Mouse (Mus musculus): Measurements from ENCODE around the gene Cstf1. TPM values are rescaled to one million over a fixed set of nuclear protein-coding genes. Genes with fewer than 3 reads are reported as not detected.

The Cstf1 gene
- total RNA-seq (2022), result 10 to 100 TPM; 16.6 to 20.2 (median 19.3) TPM

- peak; percentile 89 to 90 for DNase-seq (ENCODE audit: low spot score in 2 of 2)
Observed at GRCm38 (mm10) chr2:172370411-172371223, at the start of gene Cstf1, which contains the start of gene Aurka. Gene Cstf1 (plus strand): TSS chr2:172370681. Gene Aurka (minus strand): TSS chr2:172370535.

- DNase-seq (ENCODE audit: low spot score in 2 of 2), result no peak
Observed at GRCm38 (mm10) chr2:172320878-172321277, 49.6 kb upstream of the Cstf1 start.

- no peak for DNase-seq (ENCODE audit: low spot score in 2 of 2)
Observed at GRCm38 (mm10) chr2:172328248-172328647, 42.2 kb upstream of the Cstf1 start.

GRCm38 (mm10) chr2:172329179-172329578 is 41.3 kb upstream of the Cstf1 start:
- DNase-seq (ENCODE audit: low spot score in 2 of 2), result no peak

GRCm38 (mm10) chr2:172338206-172338942 is 32.1 kb upstream of the Cstf1 start:
- DNase-seq (ENCODE audit: low spot score in 2 of 2), result no peak

GRCm38 (mm10) chr2:172340936-172341335 is 29.5 kb upstream of the Cstf1 start:
- no peak for DNase-seq (ENCODE audit: low spot score in 2 of 2)

GRCm38 (mm10) chr2:172341606-172342005 is 28.9 kb upstream of the Cstf1 start:
- no peak for DNase-seq (ENCODE audit: low spot score in 2 of 2)

- no peak for DNase-seq (ENCODE audit: low spot score in 2 of 2)
Observed at GRCm38 (mm10) chr2:172343751-172344150, 26.7 kb upstream of the Cstf1 start.

- no peak for DNase-seq (ENCODE audit: low spot score in 2 of 2)
Observed at GRCm38 (mm10) chr2:172344669-172345068, 25.8 kb upstream of the Cstf1 start.

- peak; percentile 97 for DNase-seq (ENCODE audit: low spot score in 2 of 2)
Observed at GRCm38 (mm10) chr2:172345258-172345738, 25.2 kb upstream of the Cstf1 start, which contains the start of gene Fam210b. Gene Fam210b (plus strand): TSS chr2:172345565.

GRCm38 (mm10) chr2:172346034-172346929 is 24.2 kb upstream of the Cstf1 start:
- peak; percentile 23 to 45 for DNase-seq (ENCODE audit: low spot score in 2 of 2)

- no peak for DNase-seq (ENCODE audit: low spot score in 2 of 2)
Observed at GRCm38 (mm10) chr2:172346933-172347611, 23.4 kb upstream of the Cstf1 start.

GRCm38 (mm10) chr2:172348297-172348950 is 22.1 kb upstream of the Cstf1 start:
- DNase-seq (ENCODE audit: low spot score in 2 of 2), result no peak

GRCm38 (mm10) chr2:172349776-172350175 is 20.7 kb upstream of the Cstf1 start:
- no peak for DNase-seq (ENCODE audit: low spot score in 2 of 2)

- DNase-seq (ENCODE audit: low spot score in 2 of 2), result no peak
Observed at GRCm38 (mm10) chr2:172350773-172351172, 19.7 kb upstream of the Cstf1 start.

- no peak for DNase-seq (ENCODE audit: low spot score in 2 of 2)
Observed at GRCm38 (mm10) chr2:172353218-172353617, 17.3 kb upstream of the Cstf1 start.

GRCm38 (mm10) chr2:172354761-172355160 is 15.7 kb upstream of the Cstf1 start:
- DNase-seq (ENCODE audit: low spot score in 2 of 2), result no peak

- DNase-seq (ENCODE audit: low spot score in 2 of 2), result no peak
Observed at GRCm38 (mm10) chr2:172355833-172356232, 14.6 kb upstream of the Cstf1 start.

GRCm38 (mm10) chr2:172363176-172363575 is 7.3 kb upstream of the Cstf1 start:
- DNase-seq (ENCODE audit: low spot score in 2 of 2), result peak; percentile 31 to 33

GRCm38 (mm10) chr2:172371258-172371657 is 777 bp downstream of the Cstf1 start:
- no peak for DNase-seq (ENCODE audit: low spot score in 2 of 2)

Data from gastrocnemius, adult 8-10 months (tissue).